Mouse (Mus musculus) CH12.LX (cell line): ENCODE results near the gene Rgs3. TPM values are rescaled to one million over a fixed set of nuclear protein-coding genes. Genes with fewer than 3 reads are reported as not detected.

Experiments
- DNase-seq: peaks from one replicate; pipeline ENCODE4 v3.0.0-alpha.2; 2013; ENCODE audit errors: extremely low read depth
- H3K27ac ChIP-seq: 2 replicates; pipeline ENCODE4 v1.5.1; 2012; ENCODE audit warnings: low read depth, mild to moderate bottlenecking, control low read depth, moderate library complexity; ENCODE audit not compliant: insufficient read depth
- H3K27me3 ChIP-seq: replicated peaks from 2 replicates; pipeline ENCODE3; 2012; ENCODE audit warnings: inconsistent platforms
- H3K36me3 ChIP-seq, 2 experiments: replicated peaks in 1 of 2; 2 replicates each; pipeline versions ENCODE3 to v1.6.1; 2012; ENCODE audit warnings: inconsistent platforms in 1 of 2, low read length in 1 of 2, mild to moderate bottlenecking in 1 of 2, mixed read lengths in 1 of 2, moderate library complexity in 1 of 2; ENCODE audit not compliant: control insufficient read depth in 1 of 2, insufficient read depth in 1 of 2
- H3K4me1 ChIP-seq, 2 experiments: 2 replicates each; pipeline ENCODE4 v1.6.1; 2012; ENCODE audit warnings: inconsistent platforms in 1 of 2, moderate library complexity in 1 of 2; ENCODE audit not compliant: insufficient read depth in 2 of 2, control insufficient read depth in 1 of 2
- H3K4me2 ChIP-seq: 2 replicates; pipeline ENCODE4 v1.6.1; 2012; ENCODE audit warnings: low read depth, mild to moderate bottlenecking, control low read depth; ENCODE audit not compliant: poor library complexity, insufficient read depth, severe bottlenecking
- H3K4me3 ChIP-seq, 3 experiments: fragments of 150-350 bp in 1 of 3; sonication (generic) in 1 of 3; replicated peaks in 1 of 3; 2 replicates each; pipeline versions ENCODE3 to v1.5.1; 2011 to 2012; ENCODE audit warnings: low read depth in 2 of 3, low read length in 2 of 3, mild to moderate bottlenecking in 2 of 3, moderate library complexity in 2 of 3, control low read depth in 1 of 3, improper control_type of control experiment in 1 of 3, inconsistent platforms in 1 of 3, mixed read lengths in 1 of 3; ENCODE audit not compliant: poor library complexity in 1 of 3
- H3K79me2 ChIP-seq: replicated peaks from 2 replicates; pipeline ENCODE4 v1.6.1; 2012; ENCODE audit warnings: mild to moderate bottlenecking, moderate library complexity; ENCODE audit not compliant: control insufficient read depth, poor library complexity, insufficient read depth, severe bottlenecking; ENCODE audit errors: extremely low read depth
- H3K9ac ChIP-seq: 2 replicates; pipeline ENCODE4 v1.6.1; 2012; ENCODE audit warnings: low read depth, mild to moderate bottlenecking, control low read depth, moderate library complexity; ENCODE audit not compliant: insufficient read depth
- H3K9me3 ChIP-seq: replicated peaks from 2 replicates; pipeline ENCODE3; 2012; ENCODE audit warnings: low read length, inconsistent platforms, mixed read lengths
- BHLHE40 ChIP-seq: IDR thresholded peaks from 2 replicates; pipeline ENCODE4 v1.6.1; 2011; ENCODE audit warnings: mild to moderate bottlenecking, low read depth, low read length, improper control_type of control experiment
- CHD2 ChIP-seq: IDR thresholded peaks from 2 replicates; pipeline ENCODE4 v1.6.1; 2011; ENCODE audit warnings: low read length, improper control_type of control experiment
- CTCF ChIP-seq, 2 experiments: IDR thresholded peaks in 1 of 2; conservative IDR thresholded peaks in 1 of 2; 2 replicates each; pipeline ENCODE4 v1.5.1; 2011 to 2012; ENCODE audit warnings: low read depth in 2 of 2, low read length in 2 of 2, improper control_type of control experiment in 1 of 2, inconsistent platforms in 1 of 2, mild to moderate bottlenecking in 1 of 2, moderate library complexity in 1 of 2
- GABPA ChIP-seq: IDR thresholded peaks from 2 replicates; pipeline ENCODE4 v1.6.1; 2012; ENCODE audit warnings: low read depth, low read length, improper control_type of control experiment, inconsistent platforms; ENCODE audit not compliant: insufficient replicate concordance
- JUN ChIP-seq: IDR thresholded peaks from 2 replicates; pipeline ENCODE4 v1.6.1; 2011; ENCODE audit warnings: low read depth, mild to moderate bottlenecking, low read length, improper control_type of control experiment, moderate library complexity; ENCODE audit not compliant: insufficient read depth
- MAZ ChIP-seq: IDR thresholded peaks from 2 replicates; pipeline ENCODE4 v1.6.1; 2012; ENCODE audit warnings: low read depth, mild to moderate bottlenecking, inconsistent platforms, low read length, improper control_type of control experiment, moderate library complexity
- MXI1 ChIP-seq: IDR thresholded peaks from 2 replicates; pipeline ENCODE4 v1.6.1; 2011; ENCODE audit warnings: mild to moderate bottlenecking, low read depth, low read length, improper control_type of control experiment
- NELFE ChIP-seq: IDR thresholded peaks from 2 replicates; pipeline ENCODE4 v1.6.1; 2011; ENCODE audit warnings: low read depth, low read length, improper control_type of control experiment
- RAD21 ChIP-seq: IDR thresholded peaks from 2 replicates; pipeline ENCODE4 v1.6.1; 2011; ENCODE audit warnings: low read depth, mild to moderate bottlenecking, low read length, improper control_type of control experiment, moderate library complexity
- RCOR1 ChIP-seq: conservative IDR thresholded peaks from 2 replicates; pipeline ENCODE4 v1.6.1; 2012; ENCODE audit warnings: low read depth, mild to moderate bottlenecking, inconsistent platforms, low read length, improper control_type of control experiment
- UBTF ChIP-seq: IDR thresholded peaks from 2 replicates; pipeline ENCODE4 v1.6.1; 2012; ENCODE audit warnings: low read depth, mild to moderate bottlenecking, inconsistent platforms, low read length, improper control_type of control experiment, moderate library complexity
- USF2 ChIP-seq: conservative IDR thresholded peaks from 2 replicates; pipeline ENCODE4 v1.6.1; 2011; ENCODE audit warnings: low read depth, low read length, improper control_type of control experiment
- ZC3H11A ChIP-seq: IDR thresholded peaks from 2 replicates; pipeline ENCODE4 v1.6.1; 2012; ENCODE audit warnings: low read depth, mild to moderate bottlenecking, inconsistent platforms, low read length, improper control_type of control experiment
- ZNF384 ChIP-seq: IDR thresholded peaks from 2 replicates; pipeline ENCODE4 v1.6.1; 2012; ENCODE audit warnings: low read depth, low read length, improper control_type of control experiment, inconsistent platforms
- dilution Hi-C: fragments of 300-500 bp; cut with MboI; formaldehyde crosslinking; loops from 2 replicates; pipeline ENCODE4 v1.14.3; 2020; ENCODE audit warnings: low sequenced_read_pairs; ENCODE audit not compliant: extremely low pct_unique_long_range_greater_than_20kb, extremely low pct_ligation_motif_present
- in situ Hi-C: fragments of 300-500 bp; cut with MboI; formaldehyde crosslinking; loops from 3 replicates; pipeline ENCODE4 v1.14.3; 2019; ENCODE audit warnings: low sequenced_read_pairs, low pct_ligation_motif_present, low pct_unique_long_range_greater_than_20kb, mixed read lengths
- polyA plus RNA-seq: library from polyadenylated mRNA; unstranded; fragments of >175 nt; gene quantifications from 2 replicates; pipeline ENCODE4 v1.2.1, GENCODE M21; 2012; ENCODE audit warnings: low read depth; ENCODE audit not compliant: insufficient read length
- total RNA-seq, 2 experiments: library from RNA; depleted of rRNA; stranded (reverse); fragments of 300-350 nt in 1 of 2; fragments of >200 nt in 1 of 2; gene quantifications; 2 replicates each; pipeline ENCODE4 v1.2.3; 2012 to 2014

The Rgs3 gene
- total and polyA plus RNA-seq, 3 experiments, result 3.3 to 6.0 (median 3.5) TPM

- no peak for TF ChIP-seq CTCF (conservative IDR thresholded peaks at IDR 0.05 in 1 of 2, IDR thresholded peaks at IDR 0.05 in 1 of 2; ENCODE audit: low read depth in 2 of 2, low read length in 2 of 2)
- no peak for TF ChIP-seq GABPA
- no peak for TF ChIP-seq JUN
- TF ChIP-seq BHLHE40, result no peak
- TF ChIP-seq CHD2, result no peak
- no peak for TF ChIP-seq RCOR1
- no peak for TF ChIP-seq MAZ
- no peak for TF ChIP-seq ZNF384
- no peak for TF ChIP-seq MXI1
- no peak for TF ChIP-seq USF2
- TF ChIP-seq ZC3H11A, result no peak
- H3K79me2 ChIP-seq, result no peaks in the 10 kb centered on the region
- no peak overlapping the region for H3K4me2 ChIP-seq
- H3K9ac ChIP-seq, result no peak overlapping the region
- no peak for DNase-seq
- peaks cover 5% of the 10 kb centered on the region for H3K27me3 ChIP-seq
- no peak overlapping the region for H3K4me3 ChIP-seq
- H3K36me3 ChIP-seq, result no peaks in the 10 kb centered on the region
- H3K4me1 ChIP-seq, result peaks cover 41 to 55% of the 10 kb centered on the region in 2 experiments
- no peaks in the 10 kb centered on the region for H3K9me3 ChIP-seq
- in situ Hi-C loops, result loop anchor here (5.0 kb wide), 1 partner anchor 33 kb away; no protein-coding TSS in a partner anchor
- dilution Hi-C loops, result no loop called here
- H3K27ac ChIP-seq, result no peak overlapping the region
Observed at GRCm38 (mm10) chr4:62740282-62741054, 180.8 kb downstream of the Rgs3 start.

DNA sequence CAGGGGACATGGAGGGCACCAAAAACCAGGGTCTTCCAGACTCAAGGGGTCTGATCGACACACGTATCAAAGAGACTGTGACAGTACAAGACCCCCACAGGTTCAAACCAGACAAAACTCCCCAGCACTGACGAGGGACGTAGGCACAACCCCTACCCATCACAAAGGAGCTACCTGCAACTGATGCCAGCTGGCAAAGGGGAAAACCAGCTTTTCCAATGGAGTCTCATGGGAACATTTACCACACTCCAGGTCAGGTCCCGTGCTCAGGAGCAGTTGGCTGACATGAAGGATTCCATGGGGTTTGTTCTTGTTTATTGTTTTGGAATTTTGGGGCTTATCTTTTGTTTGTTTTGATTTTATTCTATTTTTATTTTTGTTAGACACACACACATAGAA lies 181.4 kb downstream of the Rgs3 start:
- in situ Hi-C loops, result loop anchor here (5.0 kb wide), 1 partner anchor 34 kb away; no protein-coding TSS in a partner anchor
- H3K4me2 ChIP-seq, result no peak overlapping the region
- peaks cover 7% of the 10 kb centered on the region for H3K27me3 ChIP-seq
- H3K4me1 ChIP-seq, result peaks cover 40 to 55% of the 10 kb centered on the region in 2 experiments
- DNase-seq, result no peak
- H3K9ac ChIP-seq, result no peak overlapping the region
- TF ChIP-seq NELFE (no peak), RAD21 (no peak), GABPA (no peak), UBTF (no peak)
- H3K27ac ChIP-seq, result no peak overlapping the region
- no peaks in the 10 kb centered on the region for H3K36me3 ChIP-seq
- dilution Hi-C loops, result no loop called here
- H3K79me2 ChIP-seq, result no peaks in the 10 kb centered on the region
- H3K9me3 ChIP-seq, result no peaks in the 10 kb centered on the region
- H3K4me3 ChIP-seq, result no peak overlapping the region
